Mouse (Mus musculus) cerebral cortex, adult 2 months (tissue): ENCODE data around the gene Pttg1.

Experiments used
- WGBS: fragments of 180-500 bp; shearing (Covaris S2); methylation state at CpG from one replicate; pipeline ENCODE4 v1.1.7; 2018; 5-methylcytosine and 5-hydroxymethylcytosine counted together

Pttg1 gene

DNA sequence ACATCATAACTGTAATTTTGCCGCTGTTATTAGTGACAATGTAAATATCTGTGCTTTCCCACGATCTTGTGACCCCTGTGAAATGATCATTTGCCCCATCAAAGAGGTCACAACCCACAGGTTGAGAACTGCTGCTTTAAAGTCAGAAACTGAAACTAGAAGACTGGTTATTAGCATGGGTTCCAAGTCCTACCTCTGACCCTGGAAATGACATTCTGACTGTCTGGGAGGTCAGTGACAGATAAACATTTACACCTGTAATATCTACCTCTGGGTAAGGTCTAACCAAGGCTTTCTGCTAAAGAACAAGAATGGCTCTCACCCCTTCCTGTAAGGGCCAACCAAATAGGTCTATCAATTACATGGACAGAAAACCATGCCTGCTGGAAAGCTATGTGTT is 17.2 kb downstream of the Pttg1 start:
- 83% methylated on average over 2 of the region's 2 CpGs for whole genome bisulfite sequencing

DNA sequence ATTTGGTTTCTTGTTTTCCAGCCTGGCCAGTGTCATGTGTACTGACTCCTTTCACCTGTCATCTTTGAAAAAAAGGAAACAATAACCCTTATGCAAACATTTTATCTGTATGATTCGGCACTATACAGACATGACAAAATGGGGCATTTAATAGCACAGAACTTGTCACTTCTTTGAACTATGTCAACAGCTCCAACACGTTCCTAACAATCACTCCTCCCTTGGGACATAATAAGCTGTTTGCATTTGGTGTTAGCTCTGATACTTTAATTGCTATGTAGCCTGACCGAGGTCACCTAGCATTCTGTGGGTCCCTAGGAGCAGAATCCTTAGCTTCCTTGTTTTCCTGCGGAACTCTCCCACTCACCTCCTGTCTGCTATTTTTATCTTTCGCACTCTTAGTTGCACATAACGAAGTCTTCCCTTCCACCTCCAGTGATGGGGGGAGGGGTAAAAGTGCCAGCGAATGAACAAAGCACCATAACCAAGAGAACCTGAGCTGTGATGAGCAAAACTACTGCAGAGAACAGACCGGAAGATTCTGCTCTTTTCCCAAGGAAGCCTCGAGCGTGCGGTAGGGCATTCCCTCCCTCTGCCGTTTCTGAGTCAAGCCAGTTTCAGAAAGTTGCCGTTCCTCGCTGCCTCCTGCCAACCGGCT is 21.8 kb downstream of the Pttg1 start:
- 67% methylated on average over 15 of the region's 15 CpGs for WGBS

DNA sequence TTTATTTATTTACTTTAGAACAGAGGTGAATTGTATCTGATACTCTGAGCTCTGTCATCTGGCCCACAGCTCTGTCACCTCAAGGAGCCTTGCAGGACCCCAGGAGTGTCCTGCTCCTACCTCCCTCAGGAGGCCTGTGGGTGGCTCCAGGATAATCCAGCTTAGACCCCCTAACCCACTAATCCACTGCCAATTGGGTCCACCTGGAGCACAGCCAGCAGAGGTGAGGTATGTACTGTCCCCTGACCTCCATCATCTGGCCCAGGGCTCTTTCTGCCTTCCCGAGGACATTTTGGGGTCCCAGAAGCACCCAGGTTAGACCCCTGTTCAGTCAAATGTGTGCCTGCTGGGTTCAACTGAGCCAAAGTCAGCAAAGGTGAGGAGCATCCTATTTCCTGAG is 25.9 kb downstream of the Pttg1 start:
- WGBS, result 95% methylated on average over 1 of the region's 1 CpGs

DNA sequence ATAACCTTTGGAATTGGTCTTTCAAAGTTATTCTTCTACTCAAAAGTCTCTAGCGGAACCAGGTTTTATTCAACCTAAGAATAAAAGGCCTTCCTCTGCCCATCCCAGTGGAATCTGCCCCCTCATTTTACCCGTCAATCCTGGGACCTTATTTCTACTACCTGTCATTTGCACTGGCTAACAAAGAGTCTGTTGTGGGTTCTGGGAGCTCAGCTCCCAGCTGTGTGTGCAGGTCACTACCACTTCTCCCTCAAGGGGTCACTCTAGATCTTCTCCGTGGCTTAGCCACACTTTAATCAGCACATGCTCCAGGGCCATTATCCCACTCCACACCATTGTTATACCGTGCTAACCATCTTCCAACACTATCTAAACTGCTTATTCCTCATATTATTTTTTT is 26.8 kb downstream of the Pttg1 start:
- 58% methylated on average over 4 of the region's 4 CpGs for WGBS

DNA sequence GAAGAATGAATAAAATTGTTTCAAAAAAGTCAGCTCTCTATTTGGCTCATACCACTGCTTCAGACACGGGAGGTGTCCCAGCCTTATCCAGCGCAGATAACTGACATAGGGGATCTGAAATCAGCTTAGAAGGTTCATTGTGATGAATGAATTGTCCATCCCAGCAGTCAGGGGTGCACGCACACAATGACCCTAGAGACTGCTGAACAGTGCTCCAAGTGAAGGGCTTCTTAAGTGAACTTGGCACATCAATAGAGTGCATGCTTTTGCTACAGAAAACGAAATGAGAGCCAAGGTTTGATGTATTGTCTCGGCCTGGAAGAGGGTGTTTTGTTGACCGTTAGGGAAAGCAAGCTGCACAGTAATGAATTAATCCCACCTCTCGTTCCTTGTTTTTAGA is 29.4 kb downstream of the Pttg1 start:
- 69% methylated on average over 7 of the region's 7 CpGs for WGBS

DNA sequence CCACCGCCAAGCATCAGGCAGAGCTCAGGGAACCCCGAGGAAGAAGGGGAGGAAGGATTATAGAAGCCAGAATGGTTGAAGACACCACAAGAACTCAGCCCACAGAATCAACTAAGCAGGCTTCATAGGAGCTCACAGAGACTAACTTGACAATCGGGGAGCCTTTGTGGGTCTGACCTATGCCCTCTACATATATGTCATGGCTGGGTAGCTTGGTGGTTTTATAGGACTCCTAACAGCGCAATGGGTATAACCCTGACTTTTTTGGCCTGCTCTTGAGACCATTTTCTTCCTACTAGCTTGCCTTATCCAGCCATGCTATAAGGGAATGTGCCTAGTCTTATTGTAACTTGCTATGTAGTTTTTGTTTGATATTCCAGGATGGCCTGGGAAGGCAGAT is 29.8 kb downstream of the Pttg1 start:
- 95% methylated on average over 4 of the region's 4 CpGs for WGBS

DNA sequence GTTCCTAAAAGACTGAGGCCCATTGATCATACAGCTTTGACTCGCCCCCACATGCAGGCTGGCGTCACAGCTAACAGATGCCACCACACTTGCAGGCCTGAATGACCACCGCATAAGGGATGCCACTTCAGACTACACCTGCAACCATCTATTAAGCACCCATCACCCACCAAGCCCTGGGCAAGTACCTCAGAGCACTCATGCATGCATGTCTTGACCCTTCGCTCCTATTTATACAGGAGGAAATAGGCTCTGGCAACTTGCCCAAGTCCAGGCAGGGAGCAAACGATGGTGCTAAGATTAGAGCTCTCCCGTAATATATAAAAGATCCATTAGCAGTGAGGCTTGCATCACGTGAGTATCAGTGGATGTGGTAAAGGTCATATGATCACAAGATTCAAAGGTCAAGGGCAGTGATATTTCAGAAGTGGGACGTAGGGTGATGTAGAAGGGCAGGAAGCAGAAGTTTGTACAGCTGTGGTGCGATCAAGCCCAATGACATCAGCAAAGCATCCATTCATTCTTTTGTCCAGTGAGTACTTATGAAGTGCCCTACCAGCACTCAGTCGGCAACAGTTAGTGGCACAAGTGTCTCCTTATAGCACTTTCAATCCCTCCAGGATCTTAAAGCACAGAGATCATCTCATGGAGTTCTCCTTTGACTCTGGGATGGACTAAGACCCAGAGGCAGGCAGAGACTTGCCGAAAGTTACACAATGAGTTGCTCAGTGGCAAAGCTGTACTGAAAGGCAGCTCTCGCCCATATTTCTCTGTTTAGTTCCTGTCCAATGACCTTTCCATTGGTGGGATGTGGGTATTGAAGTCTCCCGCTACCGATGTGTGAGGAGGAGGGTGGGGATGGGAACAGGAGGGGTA is 30.7 kb downstream of the Pttg1 start:
- 74% methylated on average over 14 of the region's 14 CpGs for WGBS

DNA sequence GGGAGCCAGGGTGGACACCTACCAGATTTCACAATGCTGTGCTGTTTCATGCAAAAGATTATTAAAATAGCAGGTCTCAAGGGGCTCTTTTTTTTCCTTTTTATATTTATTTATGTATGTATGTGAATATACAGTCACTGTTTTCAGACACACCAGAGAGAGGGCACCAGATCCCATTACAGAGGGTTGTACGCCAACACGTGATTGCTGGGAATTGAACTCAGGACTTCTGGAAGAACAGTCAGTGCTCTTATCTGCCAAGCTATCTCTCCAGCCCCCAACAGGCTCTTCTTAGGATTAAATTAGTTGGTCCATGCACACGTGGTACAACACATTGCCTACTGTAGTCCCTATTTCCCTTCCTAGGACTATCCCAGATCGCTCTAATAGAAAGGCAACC is 32.7 kb downstream of the Pttg1 start:
- 96% methylated on average over 4 of the region's 4 CpGs for WGBS

DNA sequence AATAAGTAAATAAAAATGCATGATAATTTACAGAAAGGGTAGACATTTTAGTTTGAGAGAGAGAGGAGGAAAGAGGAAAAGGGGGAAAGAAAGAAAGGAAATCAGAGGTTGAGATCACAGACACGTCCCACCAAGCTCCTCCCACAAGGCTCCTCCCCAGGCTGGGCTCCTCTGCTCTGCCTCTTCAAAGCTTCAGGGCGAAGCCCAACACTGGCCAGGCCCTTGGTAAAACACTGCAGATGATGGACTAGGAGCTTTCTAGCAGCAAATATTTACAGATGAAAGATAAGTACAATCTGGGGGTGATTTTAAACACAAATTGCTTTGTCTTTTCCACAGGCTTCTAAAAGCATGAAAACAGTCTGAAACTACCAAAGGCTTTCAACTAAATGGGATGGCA is 33.3 kb downstream of the Pttg1 start:
- 71% methylated on average over 2 of the region's 2 CpGs for WGBS

DNA sequence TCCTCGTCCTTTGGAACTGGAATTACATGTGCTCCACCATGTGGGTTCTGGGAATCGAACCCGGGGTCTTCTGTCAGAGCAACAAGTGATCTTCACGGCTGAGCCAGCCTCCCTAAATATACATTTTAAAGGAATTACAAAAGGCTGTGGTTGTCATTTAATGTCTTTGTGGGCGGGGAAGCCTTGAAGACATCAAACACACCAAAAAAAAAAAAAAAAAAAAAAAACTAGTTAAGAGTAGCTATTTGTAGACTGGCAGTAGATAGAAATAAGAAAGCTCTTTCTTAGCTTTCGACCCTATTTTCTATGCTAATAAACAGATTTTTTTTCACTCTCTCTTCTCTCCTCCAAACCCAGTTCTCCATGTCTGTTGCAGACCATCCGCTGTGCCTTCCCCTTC is 36.9 kb downstream of the Pttg1 start:
- 86% methylated on average over 7 of the region's 7 CpGs for WGBS

DNA sequence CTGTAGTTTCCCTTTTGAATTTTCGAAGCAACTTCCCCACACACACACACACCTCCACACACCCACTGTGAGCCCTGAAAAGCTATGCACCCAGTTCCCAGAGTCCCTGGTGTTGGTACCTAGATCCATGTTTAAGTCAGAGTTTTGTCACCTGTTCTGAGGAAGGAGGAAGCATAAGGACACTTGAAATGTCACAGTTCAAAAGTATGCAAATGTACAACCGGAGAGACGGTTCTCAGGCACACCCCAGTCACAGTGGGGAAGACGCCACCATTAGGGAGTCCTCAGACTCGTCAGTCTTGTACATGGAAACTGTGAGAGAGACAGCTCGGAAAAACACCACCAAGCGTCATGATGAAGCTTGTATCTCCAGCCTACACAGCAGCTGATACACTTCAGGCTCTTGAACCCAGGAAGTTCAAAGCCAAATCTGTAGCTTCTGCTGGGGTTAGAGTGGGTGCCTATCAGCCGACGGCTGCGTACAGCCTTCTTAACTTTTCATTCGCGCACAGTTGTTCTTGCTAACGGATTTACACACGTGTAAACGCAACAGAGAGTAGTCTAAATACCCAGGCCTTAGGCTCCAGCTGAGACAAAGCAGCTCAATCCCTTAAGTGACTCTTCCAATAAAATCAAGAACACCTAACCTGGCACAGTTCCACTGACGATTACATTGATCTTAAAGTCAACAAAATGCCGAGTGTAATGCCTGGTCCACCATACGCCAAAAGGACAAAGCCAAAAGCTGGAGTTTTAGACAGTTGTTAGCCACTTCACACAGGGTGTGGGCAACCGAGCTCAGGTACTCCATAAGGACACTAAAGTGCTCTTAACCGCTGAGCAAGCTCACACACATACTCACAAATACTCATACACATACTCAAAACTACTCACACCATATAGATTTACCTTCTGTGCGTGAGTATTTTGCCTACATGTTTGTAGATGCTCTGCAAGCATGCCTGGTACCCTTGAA is 37.6 kb downstream of the Pttg1 start:
- 84% methylated on average over 21 of the region's 21 CpGs for WGBS

DNA sequence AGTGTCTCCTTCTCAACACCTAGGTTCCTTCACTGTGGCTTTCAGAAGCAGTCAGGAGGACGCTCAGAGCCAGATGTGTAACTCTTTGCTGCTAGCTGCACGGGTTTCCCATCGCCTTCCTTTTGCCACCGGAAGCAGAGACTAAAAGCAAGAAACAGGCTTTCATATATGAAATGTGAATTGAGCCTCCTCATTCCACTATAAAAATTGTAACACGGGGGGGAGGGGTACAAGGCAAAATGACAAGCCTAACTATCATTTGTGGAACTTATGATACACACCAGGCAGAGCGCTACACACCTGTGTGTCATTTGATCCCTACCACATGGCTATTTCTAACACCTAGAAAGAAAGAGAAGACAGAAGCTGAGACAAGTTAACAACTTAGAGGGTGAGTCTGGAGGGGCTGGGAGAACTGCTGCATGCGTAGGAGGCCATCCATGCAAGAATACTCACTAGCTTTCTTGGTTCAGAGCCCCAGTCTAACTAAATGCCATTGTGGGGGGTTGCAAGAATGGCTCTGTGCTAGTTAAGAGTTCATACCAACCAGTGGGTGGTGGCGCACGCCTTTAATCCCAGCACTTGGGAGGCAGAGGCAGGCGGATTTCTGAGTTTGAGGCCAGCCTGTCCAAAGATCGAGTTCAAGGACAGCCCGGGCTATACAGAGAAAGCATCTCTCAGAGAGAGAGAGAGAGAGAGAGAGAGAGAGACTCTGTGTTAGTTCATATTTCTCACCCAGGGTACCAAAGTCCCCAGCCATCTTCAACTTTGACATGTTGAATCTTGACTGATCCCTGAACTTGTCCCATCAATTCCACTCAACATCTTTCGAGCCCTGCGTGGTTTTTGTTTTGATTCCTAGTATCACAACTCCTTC is 38.8 kb downstream of the Pttg1 start:
- WGBS, result 94% methylated on average over 14 of the region's 14 CpGs

DNA sequence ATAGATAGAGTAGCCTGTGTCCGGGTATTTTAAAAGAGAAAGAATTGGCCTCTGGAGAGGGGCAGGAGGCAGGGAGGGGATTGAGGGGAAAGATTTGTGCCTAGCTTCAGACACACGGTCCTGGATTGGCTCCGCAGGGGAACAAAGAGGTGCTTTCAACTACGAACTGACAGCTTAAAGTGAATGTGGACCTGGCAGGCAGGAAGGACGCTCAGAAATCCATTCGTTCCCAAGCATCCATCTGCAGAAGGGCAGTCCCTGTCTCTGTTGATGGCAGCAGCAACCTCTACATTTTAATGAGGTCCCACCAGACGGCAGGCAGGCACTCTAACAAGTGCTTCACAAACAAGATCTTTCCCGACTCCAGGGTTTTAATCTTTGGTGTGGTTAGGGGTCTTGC is 40.3 kb downstream of the Pttg1 start:
- WGBS, result 10% methylated on average over 8 of the region's 8 CpGs

DNA sequence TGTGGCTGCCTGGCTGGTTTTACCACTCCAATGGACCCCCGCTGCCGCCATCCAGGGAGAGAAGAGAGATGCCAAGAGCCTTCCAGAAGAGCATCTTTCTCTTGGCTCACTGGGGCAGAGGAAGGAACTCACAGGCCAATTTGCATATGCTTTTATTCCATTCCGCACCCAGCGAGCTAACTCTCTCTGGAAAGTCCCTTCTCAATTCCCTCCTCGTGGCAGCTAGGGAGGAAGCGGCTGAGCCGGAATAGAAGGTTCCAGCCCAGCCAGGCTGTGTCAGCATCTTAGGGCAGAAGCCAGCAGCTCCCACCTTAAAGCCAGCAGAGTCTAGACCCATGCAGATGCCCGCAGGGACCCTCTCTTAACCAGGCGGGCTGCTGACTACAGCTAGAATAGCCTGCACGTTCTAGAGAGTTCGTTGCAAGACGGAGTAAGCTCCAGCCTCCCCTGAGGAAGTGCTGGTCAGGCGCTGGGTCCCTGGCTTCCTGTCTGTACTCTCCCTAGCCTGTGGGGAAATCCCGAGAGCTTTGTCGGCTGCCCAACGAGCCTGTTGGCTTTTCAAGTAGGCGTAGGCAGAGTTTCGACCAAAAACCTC is 40.9 kb downstream of the Pttg1 start:
- WGBS, result 3% methylated on average over 18 of the region's 18 CpGs

DNA sequence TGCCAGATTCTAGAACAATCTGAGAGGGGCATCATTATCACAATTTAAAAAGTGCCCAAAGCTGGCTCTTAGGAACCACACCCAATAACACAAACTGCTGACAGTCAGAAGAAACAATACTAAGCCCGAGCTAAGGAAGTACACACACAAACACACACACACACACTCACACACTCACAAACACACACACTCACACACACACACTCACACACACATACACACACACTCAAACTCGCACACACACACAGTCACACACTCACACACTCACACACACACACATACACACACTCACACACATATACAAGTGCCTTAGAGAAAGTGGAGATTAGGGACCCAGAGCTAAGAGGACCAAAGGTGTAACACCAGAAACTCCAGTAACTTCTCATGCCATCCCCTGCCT is 42.5 kb downstream of the Pttg1 start:
- WGBS, result 75% methylated on average over 2 of the region's 2 CpGs

DNA sequence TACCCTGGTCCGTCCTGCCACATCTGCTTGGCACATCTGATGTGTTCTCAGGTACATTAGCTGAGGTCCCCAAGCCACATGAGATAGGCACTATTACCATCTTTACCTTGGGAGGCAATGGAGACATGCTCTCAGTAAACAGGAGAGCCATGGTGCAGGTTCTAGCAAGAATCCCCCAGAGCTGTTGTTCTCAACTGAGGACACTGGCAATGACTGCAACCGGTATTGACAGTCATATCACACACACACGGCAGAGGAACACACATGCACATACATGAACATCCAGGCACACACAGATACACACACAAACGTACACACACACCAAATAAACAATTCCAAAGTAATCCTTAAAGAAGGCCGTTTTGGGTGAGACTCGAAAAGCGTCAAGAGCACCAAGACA is 45.1 kb downstream of the Pttg1 start:
- 90% methylated on average over 7 of the region's 7 CpGs for WGBS

DNA sequence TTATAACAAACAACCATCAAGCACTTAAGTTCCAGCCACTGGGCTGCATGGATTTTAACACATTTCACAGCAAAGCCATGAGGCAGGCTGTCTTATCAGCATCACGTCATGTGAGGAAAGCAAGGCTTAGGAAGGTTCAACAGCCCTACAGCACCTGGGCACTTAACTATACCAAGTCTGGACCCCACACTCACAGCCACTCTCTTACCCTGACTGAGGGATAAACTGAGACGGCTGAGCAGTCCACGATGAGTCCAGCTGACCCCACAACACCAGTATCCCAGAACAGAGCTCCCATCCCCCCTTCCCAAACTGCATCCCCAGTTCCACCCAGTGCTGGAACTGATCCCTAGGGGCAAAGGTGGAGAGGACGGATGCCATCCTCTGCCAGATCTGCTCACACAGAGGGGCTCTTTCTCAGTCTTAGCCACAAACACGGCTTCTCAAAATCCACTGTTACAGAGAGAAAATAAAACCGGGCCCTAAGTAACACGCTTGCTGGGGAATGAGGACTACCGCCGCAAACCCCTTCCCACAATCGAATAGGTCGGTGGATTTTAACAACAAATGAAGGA is 46.1 kb downstream of the Pttg1 start:
- 89% methylated on average over 11 of the region's 11 CpGs for WGBS

DNA sequence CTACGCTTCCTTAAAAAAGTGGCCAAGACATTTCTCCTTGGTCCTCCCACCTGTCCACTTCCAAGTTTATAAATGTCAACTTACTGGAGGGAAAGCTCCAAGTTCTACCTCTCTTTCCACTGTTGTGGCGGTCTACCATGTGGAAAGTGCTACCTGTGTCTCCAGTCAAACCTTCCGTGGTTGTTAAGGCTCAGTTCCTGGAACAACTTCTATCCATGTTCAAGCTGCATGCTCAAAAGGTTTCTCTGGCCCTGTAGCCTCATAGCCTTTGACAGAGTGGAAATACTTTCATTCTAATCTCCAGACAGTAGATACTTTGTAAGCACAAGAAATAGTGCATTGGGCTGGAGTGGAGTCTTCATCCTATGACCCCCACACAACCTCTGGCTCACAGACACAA is 46.6 kb downstream of the Pttg1 start:
- 93% methylated on average over 3 of the region's 3 CpGs for WGBS

DNA sequence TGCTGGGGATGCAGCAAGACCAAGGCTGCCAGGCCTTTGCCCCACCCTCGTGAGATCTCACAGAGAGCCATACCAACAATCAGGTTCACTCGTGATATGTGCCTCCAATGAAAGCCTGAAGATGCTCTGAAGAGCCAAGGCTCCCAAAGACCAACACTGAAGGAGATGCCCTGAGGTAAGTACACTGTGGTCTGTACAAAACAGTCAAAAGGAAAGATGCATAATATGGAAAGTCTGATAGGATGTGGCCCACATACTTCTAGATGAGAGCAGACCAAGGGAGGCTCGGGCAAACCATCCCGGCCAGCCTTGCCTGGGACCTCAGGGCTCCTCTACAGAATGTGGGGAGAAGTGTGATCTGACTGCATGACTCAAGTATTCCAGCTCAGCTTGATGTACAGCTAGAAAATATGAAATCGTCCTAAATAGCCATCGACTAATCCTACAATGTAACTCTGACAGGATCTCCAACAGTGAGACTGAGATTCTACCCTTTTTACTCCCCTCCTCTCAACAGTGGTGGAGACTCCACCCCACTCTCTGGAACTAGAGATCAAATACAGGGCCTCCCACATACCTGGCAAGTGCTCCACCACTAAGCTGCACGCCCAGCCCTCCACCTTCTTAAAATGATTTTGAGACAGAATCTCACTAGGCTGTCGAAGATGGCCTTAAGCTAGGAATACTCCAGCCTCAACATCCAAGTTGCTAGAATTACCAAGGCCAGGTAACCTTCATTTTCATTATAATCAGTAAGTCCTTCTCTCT is 48.8 kb downstream of the Pttg1 start:
- WGBS, result 79% methylated on average over 8 of the region's 8 CpGs

DNA sequence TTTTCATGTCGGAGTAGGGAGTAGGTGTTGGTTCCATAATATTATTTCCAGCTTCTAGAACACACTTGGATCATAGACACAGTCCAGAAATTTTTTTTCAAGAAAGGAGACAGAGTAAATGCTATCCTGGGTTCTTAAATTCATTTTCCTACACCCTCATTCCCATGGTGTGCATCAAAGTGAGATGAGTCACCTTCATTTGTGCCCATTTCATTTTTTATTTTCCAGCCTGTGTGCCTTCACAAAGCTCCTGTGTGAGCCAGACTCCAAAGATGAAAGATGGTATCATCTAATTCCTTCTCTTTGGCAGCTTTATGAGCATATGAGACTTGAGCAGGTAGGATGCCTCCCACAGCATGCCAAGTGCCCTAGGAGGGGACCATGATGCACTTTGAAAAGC is 49.5 kb downstream of the Pttg1 start:
- 78% methylated on average over 1 of the region's 1 CpGs for WGBS
